Mouse (Mus musculus) G1E (cell line): ENCODE results near the gene Ppdpf. TPM values are rescaled to one million over a fixed set of nuclear protein-coding genes. Genes with fewer than 3 reads are reported as not detected.

Experiments
- ATAC-seq: 2 replicates; pipeline ENCODE4 v1.8.0; 2016; ENCODE audit warnings: mild to moderate bottlenecking; ENCODE audit not compliant: insufficient number of reproducible peaks, poor library complexity, low FRiP score, severe bottlenecking; ENCODE audit errors: extremely low read depth
- DNase-seq: peaks from one replicate; pipeline ENCODE4 v3.0.0; 2012; ENCODE audit warnings: low spot score
- H3K27me3 ChIP-seq: 2 replicates; pipeline ENCODE4 v1.6.1; 2012; ENCODE audit warnings: mild to moderate bottlenecking, low read length, inconsistent platforms; ENCODE audit not compliant: insufficient read depth
- H3K36me3 ChIP-seq: replicated peaks from 2 replicates; pipeline ENCODE3; 2012; ENCODE audit warnings: mild to moderate bottlenecking, inconsistent platforms
- H3K4me1 ChIP-seq: 2 replicates; pipeline ENCODE4 v1.6.1; 2012; ENCODE audit warnings: low read depth, low read length, inconsistent platforms, mixed read lengths; ENCODE audit not compliant: insufficient read depth
- H3K4me3 ChIP-seq: 2 replicates; pipeline ENCODE4 v1.5.1; 2012; ENCODE audit warnings: low read depth, mild to moderate bottlenecking, inconsistent platforms, low read length, moderate library complexity, mixed read lengths
- H3K9me3 ChIP-seq: replicated peaks from 2 replicates; pipeline ENCODE4 v1.6.1; 2012; ENCODE audit warnings: inconsistent platforms
- CTCF ChIP-seq: IDR thresholded peaks from 2 replicates; pipeline ENCODE4 v1.5.1; 2012; ENCODE audit warnings: low read depth, low read length, inconsistent platforms, mixed read lengths
- GATA1 ChIP-seq: IDR thresholded peaks from 2 replicates; pipeline ENCODE4 v1.6.1; 2012; ENCODE audit warnings: borderline replicate concordance, low read length, inconsistent platforms, mixed read lengths
- GATA2 ChIP-seq: IDR thresholded peaks from 2 replicates; pipeline ENCODE4 v1.6.1; 2012; ENCODE audit warnings: low read depth, low read length, inconsistent platforms, borderline replicate concordance
- POLR2AphosphoS5 ChIP-seq: IDR thresholded peaks from 2 replicates; pipeline ENCODE4 v1.6.1; 2012; ENCODE audit warnings: low read depth, low read length, inconsistent platforms; ENCODE audit not compliant: insufficient replicate concordance
- TAL1 ChIP-seq: conservative IDR thresholded peaks from 2 replicates; pipeline ENCODE4 v1.6.1; 2012; ENCODE audit warnings: low read depth, low read length, inconsistent platforms, mixed read lengths
- polyA plus RNA-seq: library from polyadenylated mRNA; stranded (reverse); fragments of >175 nt; gene quantifications from 2 replicates; pipeline ENCODE4 v1.2.3, GENCODE M21; 2012
- total RNA-seq, 2 experiments: library from RNA; stranded (forward) in 1 of 2; stranded (reverse) in 1 of 2; fragments of 200-1000 nt in 1 of 2; fragments of >200 nt in 1 of 2; fragmentation: Nextera tagmentation in 1 of 2; gene quantifications; 2 replicates each; pipeline ENCODE4 v1.2.3; 2014 to 2017

The Ppdpf gene
- 148 and 153 TPM in 2 replicates for total RNA-seq (2014; fragmentation: Nextera tagmentation)
- 58.4 and 74.0 TPM in 2 replicates for total RNA-seq (2017)
- polyA plus RNA-seq: 143 and 210 TPM in 2 replicates

DNA sequence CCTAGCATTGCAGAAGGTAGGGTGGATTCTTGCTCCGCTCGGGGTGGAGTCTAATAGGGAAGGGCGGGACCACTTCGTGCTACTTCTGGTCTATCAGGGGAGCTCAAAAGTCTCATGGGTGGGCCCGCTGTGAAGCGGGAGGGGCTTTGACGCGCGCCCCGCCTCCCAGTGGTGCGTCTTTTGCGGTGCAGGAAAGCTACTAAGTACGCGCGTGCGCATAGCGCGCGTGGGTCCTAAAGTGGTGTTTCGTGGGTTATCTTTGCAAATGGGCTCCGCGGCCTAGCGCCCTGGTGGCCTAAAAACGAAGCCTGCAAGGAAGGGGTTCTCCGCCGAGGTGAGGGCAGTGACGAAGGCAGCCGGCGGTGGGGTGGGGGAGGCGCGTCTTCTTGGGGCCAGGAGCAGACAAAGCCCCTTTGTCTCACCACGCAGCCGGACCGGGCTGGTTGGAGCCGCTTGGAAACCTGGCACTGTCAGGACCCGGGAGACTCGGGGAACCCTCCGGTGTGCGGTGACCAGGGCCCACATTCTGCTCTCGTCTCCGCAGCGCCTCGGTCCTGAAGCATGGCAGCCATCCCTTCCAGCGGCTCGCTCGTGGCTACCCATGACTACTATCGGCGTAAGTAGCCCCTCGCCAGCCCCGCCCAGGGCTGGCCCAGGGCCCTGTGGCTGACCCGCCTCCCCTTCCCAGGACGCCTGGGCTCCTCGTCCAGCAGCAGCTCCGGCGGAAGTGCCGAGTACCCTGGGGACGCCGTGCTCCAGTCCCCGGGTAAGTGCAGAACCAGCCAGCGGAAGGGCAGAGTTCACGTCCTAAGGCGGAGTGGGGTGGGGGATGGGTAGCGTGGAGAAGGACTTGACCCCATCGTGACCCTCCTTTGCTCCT lies at the start of gene Ppdpf:
Gene Ppdpf (plus strand): TSS at position 127 of the 880 bp plus-strand sequence.
- H3K36me3 ChIP-seq: peaks cover 17% of the 10 kb centered on the region
- peaks cover 8% of the 10 kb centered on the region; the same call in 1 of the 2 replicates for H3K27me3 ChIP-seq
- peak; percentile 92 for ATAC-seq
- no peaks in the 10 kb centered on the region for H3K9me3 ChIP-seq
- peak; percentile 98 for DNase-seq
- TF ChIP-seq GATA2 (no peak), GATA1 (no peak), CTCF (no peak), POLR2AphosphoS5 (no peak)
- H3K4me1 ChIP-seq: peaks cover 24% of the 10 kb centered on the region
- H3K4me3 ChIP-seq: peak within 1 kb of the TSS; percentile 86

DNA sequence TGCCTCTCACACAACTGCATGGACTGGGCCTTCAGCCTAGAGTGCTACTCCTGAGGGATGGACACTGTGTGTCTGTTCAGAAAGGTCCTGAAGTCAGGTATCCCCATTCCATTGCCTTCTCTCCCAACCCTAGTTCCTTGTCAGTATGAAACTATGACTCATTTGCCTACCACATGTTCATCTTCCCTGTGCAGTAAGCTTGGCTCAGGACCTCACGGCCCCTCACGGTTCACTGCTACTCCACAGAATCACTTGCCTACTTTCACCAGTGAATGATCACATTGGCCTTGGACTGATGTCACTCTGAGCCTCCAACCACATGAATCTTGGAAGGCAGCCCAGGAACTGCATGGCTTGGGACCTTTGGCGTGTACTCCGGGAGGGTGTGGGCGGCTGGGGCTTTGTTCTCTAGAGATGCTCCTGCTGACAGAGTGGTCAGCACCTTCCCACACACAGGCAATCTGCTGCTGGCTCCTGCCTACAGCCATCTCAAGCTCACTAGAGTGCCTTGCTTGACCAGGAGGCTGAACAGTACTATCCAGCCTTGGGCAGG lies 47.3 kb upstream of the Ppdpf start:
- H3K4me3 ChIP-seq: no peak overlapping the region
- H3K27me3 ChIP-seq: peaks cover 2% of the 10 kb centered on the region; the same call in 1 of the 2 replicates
- H3K9me3 ChIP-seq: peaks cover 5% of the 10 kb centered on the region
- DNase-seq (no peak), ATAC-seq (no peak)
- no peak for TF ChIP-seq GATA1
- no peak for TF ChIP-seq TAL1
- no peak for TF ChIP-seq CTCF
- TF ChIP-seq POLR2AphosphoS5: no peak
- TF ChIP-seq GATA2: no peak
- no peaks in the 10 kb centered on the region for H3K36me3 ChIP-seq
- H3K4me1 ChIP-seq: no peaks in the 10 kb centered on the region

DNA sequence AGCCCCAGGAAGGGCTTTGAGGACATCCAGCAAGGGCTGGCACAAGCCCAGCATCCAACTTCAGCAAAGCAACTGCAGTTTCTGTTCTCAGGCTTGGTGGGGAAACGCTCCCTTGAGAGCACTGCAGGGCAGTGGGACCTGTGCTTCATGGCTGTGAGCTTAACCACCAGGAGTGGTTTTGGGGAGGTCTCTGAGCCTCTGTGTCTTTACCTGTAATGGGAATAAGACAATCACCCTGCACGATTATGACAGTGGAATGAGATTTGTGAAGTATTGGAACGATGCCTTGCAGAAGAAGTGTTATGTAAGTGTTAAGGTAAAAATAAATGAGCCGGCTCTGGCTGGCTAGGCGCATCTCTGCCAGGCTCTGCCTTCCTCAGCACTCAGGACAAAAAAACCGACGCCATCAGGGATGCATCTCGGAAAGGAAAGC lies 44.3 kb upstream of the Ppdpf start:
- Histone ChIP-seq H3K4me1 (no peaks in the 10 kb centered on the region), H3K36me3 (no peaks in the 10 kb centered on the region), H3K4me3 (no peak overlapping the region), H3K9me3 (no peaks in the 10 kb centered on the region), H3K27me3 (peaks cover 2% of the 10 kb centered on the region; the same call in 1 of the 2 replicates)
- TF ChIP-seq GATA2 (no peak), GATA1 (no peak), TAL1 (no peak), CTCF (no peak), POLR2AphosphoS5 (no peak)
- DNase-seq (no peak), ATAC-seq (no peak)

DNA sequence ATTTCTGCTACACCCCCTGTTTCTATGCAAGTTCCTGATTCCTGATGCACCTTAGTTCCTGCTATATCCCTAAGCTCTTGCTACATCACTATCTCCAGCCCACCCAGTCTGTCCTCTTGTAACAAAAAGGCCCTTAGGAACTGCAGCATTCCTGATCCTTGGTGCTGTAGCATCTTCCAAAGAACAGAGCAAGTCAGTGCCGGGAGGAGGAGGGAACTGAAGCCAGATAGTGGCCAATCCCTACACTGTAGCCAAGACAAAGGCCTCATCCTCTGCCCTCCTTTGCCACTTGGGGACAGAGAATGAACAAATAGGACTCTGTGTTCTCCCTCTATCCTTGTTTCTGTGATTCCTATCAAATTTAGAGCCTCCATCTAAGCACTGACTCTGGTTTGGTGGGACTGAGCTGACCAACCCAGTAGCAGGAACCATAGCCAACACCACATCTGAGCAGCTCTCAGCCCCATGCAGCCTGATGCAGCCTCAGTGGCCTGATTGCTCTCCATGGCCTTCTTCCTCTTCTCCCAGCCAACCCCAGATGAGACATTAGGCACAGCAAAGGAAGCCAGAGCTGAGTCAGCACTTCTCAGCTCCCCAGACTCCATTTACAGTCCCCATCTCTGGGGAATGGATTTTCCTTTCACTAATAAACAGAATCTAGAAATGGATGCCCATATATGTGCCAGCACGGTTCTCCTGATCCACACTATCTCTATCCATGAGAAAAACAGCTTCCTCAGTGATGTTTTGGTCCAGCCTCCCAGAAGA lies 43.4 kb upstream of the Ppdpf start:
- no peak for ATAC-seq
- H3K4me1 ChIP-seq: no peaks in the 10 kb centered on the region
- peaks cover 2% of the 10 kb centered on the region; the same call in 1 of the 2 replicates for H3K27me3 ChIP-seq
- TF ChIP-seq TAL1 (no peak), GATA1 (no peak), CTCF (no peak), GATA2 (no peak), POLR2AphosphoS5 (no peak)
- H3K4me3 ChIP-seq: no peak overlapping the region
- no peak for DNase-seq
- H3K9me3 ChIP-seq: no peaks in the 10 kb centered on the region
- no peaks in the 10 kb centered on the region for H3K36me3 ChIP-seq

DNA sequence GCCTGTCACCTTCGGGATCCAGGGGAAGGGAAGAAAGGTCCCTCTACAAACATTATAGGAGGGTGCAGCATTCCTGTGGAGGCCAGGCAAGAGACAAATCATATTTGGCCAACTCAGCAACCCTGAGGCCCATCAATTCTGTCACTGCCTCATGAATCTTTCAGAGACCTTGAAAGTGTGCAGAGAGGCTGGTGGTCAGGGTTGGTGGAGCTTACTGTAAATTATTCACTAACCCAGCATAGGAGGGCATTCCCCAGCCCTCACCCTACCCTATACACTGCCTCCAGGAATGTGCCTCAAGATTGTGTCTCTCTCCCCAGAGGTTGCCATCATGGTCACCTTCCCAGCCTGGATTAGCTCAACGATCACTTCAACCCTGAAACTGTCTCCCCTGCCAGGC lies 42.4 kb upstream of the Ppdpf start:
- TF ChIP-seq GATA2 (no peak), GATA1 (no peak), TAL1 (no peak), CTCF (no peak), POLR2AphosphoS5 (no peak)
- no peak overlapping the region for H3K4me3 ChIP-seq
- no peak for DNase-seq
- H3K27me3 ChIP-seq: peaks cover 2% of the 10 kb centered on the region; the same call in 1 of the 2 replicates
- H3K36me3 ChIP-seq: no peaks in the 10 kb centered on the region
- ATAC-seq: no peak
- no peaks in the 10 kb centered on the region for H3K9me3 ChIP-seq
- no peaks in the 10 kb centered on the region for H3K4me1 ChIP-seq
